Mouse (Mus musculus) spleen, postnatal 14 days (tissue): Measurements from ENCODE around the gene Rras.
"Not testable (repeated sequence)": the region's sequence is repeated elsewhere in the genome, so short reads cannot be mapped to it uniquely, and the experiment has no call there.

Experiments
- DNase-seq, 2 experiments: peaks; one replicate each; pipeline ENCODE4 v3.0.0; 2021 to 2022; ENCODE audit warnings: low spot score in 2 of 2

The Rras gene

GRCm38 (mm10) chr7:44999753-45000152 lies 18.0 kb upstream of the Rras start:
- DNase-seq = no peak

- DNase-seq = no peak
Measured at GRCm38 (mm10) chr7:45000539-45001114, 17.1 kb upstream of the Rras start.

- DNase-seq = no peak
Measured at GRCm38 (mm10) chr7:45002440-45002839, 15.3 kb upstream of the Rras start.

GRCm38 (mm10) chr7:45004546-45004945 lies 13.2 kb upstream of the Rras start:
- DNase-seq = no peak

- DNase-seq = no peak
Measured at GRCm38 (mm10) chr7:45005321-45005992, 12.3 kb upstream of the Rras start.

GRCm38 (mm10) chr7:45006503-45006902 lies 11.3 kb upstream of the Rras start:
- DNase-seq = no peak

GRCm38 (mm10) chr7:45007141-45007540 lies 10.6 kb upstream of the Rras start:
- no peak for DNase-seq

GRCm38 (mm10) chr7:45007846-45008245 lies 9.9 kb upstream of the Rras start:
- no peak for DNase-seq

- no peak for DNase-seq
Measured at GRCm38 (mm10) chr7:45008411-45008810, 9.3 kb upstream of the Rras start.

GRCm38 (mm10) chr7:45012011-45012410 lies 5.8 kb upstream of the Rras start:
- no peak for DNase-seq

- DNase-seq = no peak
Measured at GRCm38 (mm10) chr7:45012824-45013223, 4.9 kb upstream of the Rras start.

- no peak for DNase-seq
Measured at GRCm38 (mm10) chr7:45013366-45014095, 4.2 kb upstream of the Rras start.

- DNase-seq = no peak
Measured at GRCm38 (mm10) chr7:45014096-45014451, 3.7 kb upstream of the Rras start.

- no peak for DNase-seq
Measured at GRCm38 (mm10) chr7:45015344-45015956, 2.3 kb upstream of the Rras start.

GRCm38 (mm10) chr7:45015957-45016612 lies 1.7 kb upstream of the Rras start, which contains the start of gene Scaf1:
Gene Scaf1 (minus strand): TSS chr7:45016363.
- peak; percentile 95 to 97 for DNase-seq

- no peak for DNase-seq
Measured at GRCm38 (mm10) chr7:45016761-45017160, 1.0 kb upstream of the Rras start.

GRCm38 (mm10) chr7:45019031-45019571 lies 1.3 kb downstream of the Rras start:
- no peak for DNase-seq

GRCm38 (mm10) chr7:45020225-45020624 lies 2.5 kb downstream of the Rras start:
- DNase-seq = no peak

GRCm38 (mm10) chr7:45023711-45024110 lies 6.0 kb downstream of the Rras start:
- DNase-seq = not testable (repeated sequence)

GRCm38 (mm10) chr7:45024281-45025248 lies 6.8 kb downstream of the Rras start:
- DNase-seq = no peak
